Mouse (Mus musculus): ENCODE results near the gene Kbtbd12.

- no peak for TF ChIP-seq CTCF (IDR thresholded peaks at IDR 0.05; ENCODE audit: low read depth)
- no peak for TF ChIP-seq EP300 (IDR thresholded peaks at IDR 0.05; ENCODE audit: low read depth)
These were observed 121.8 kb downstream of the Kbtbd12 start for GRCm38 (mm10) chr6:88515971-88516370.
